Mouse (Mus musculus) urinary bladder, postnatal 36 days (tissue): ENCODE results near the gene Spg11.
"Not testable (repeated sequence)": the region's sequence is repeated elsewhere in the genome, so short reads cannot be mapped to it uniquely, and the experiment has no call there.

Experiments used
- DNase-seq, 2 experiments: peaks; one replicate each; pipeline ENCODE4 v3.0.0; 2022; ENCODE audit warnings: low spot score in 2 of 2, mixed read lengths in 1 of 2

The Spg11 gene

GRCm38 (mm10) chr2:122145756-122146155 is 27.6 kb upstream of the Spg11 start:
- DNase-seq: no peak

GRCm38 (mm10) chr2:122143111-122143510 is 24.9 kb upstream of the Spg11 start:
- no peak for DNase-seq

DNA sequence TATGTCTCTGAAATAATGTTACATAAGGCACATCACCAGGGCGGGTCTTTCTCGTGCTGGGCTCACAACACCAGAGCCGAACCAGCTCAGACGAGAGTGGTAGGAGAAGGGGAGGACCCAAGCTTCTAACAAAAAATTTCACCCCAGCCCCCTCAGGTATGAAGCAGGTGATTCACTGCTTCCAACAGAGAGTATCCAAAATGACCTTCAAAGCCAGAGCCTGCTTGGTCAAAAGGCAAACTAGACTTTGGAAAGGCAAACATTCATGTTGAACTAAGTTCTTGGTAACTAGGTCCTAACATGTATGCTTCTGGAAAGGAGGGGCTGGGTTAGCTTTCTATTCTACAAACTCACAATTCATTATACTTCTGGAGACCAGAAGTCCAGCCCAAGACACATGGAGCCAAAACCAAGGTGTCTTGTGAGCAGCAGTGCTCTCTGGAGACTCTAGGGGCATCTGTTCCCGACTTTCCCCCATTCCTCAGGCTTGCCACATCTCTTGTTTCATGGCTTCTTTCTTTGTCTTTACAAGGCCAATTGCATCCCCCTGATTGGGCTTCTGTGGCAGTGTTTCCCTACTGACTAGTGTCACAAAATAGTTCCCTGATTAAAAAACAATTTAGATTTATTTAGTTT is 23.3 kb upstream of the Spg11 start:
- DNase-seq: no peak

DNA sequence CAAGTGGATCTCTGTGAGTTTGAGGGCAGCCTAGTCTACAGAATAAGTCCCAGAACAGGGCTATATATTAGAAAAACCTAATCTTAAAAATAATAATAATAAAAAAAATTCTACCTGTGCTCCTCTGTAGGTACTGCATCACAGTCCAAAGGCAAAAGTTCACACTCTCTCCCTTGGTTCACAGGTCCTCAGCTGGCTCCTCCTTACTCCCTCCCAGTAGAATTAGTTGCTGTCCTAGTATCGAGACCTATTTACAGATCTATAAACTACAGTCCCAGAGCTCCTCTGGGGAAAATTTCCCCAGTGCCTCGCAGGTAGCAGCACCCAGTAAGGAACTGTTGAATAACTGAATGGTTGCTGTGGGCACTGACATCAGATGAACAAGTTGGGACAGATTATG is 22.6 kb upstream of the Spg11 start:
- no peak for DNase-seq

- DNase-seq: no peak
Observed at GRCm38 (mm10) chr2:122137839-122138465, 19.8 kb upstream of the Spg11 start.

DNA sequence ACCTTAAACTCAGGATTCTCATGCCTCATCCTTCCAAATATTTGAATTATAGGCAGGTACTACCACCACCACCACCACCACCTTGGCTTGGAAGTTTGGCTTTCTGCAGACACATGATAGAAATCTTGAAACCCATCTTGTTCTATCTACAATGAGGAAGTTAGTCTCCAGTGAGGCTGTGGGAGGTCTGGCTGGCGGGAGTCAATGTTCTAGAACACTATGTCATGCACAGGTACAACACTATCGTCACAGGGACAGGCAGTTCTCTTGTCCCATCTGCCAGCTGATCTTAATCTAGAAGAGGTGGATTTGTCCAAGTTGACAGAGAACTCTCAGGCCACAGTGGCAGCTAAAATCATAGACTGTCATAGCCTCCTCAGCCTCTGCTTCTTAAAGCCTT is 14.4 kb upstream of the Spg11 start:
- no peak for DNase-seq

DNA sequence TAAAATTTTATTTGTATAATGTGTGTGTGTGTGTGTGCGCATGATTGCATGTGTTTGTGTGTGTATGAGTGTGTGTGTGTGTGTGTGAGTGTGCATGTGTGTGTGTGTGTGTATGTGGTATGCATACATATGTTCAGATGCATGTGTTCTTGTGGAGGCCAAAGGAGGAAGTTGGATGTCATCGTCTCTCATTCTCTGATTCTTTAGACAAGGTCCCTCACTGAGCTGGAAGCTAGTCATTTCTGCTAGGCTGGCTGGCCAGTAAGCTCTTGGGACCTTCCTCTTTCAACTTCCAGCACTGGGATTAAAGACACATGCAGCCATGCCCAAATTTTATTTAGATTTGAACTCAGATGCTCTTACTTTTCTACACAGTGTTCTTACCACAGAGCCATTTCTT is 13.9 kb upstream of the Spg11 start:
- DNase-seq: no peak

DNA sequence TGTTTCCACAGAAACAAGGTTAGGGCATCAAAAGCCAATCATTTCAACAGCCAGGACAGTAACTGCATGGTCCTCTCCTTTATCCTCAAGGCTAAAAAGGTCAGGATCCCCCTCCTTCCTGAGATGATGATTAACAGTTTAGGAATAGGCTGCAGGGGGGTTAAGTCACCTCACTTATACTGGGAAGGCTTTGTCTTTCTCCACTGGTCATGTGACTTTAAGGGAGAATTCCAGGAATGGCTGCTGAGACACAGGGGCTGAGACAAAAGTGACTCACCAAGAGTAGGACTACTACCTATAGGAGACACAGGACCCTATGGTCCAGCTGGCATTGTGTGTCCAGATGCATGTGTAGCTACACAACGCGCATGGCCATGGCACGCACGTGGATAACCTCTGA is 9.4 kb upstream of the Spg11 start:
- no peak for DNase-seq

- no peak for DNase-seq
Observed at GRCm38 (mm10) chr2:122126765-122127347, 8.7 kb upstream of the Spg11 start.

GRCm38 (mm10) chr2:122125680-122126572 is 7.7 kb upstream of the Spg11 start:
- DNase-seq: no peak

- no peak for DNase-seq
Observed at GRCm38 (mm10) chr2:122116888-122117287, 1.3 kb downstream of the Spg11 start.

- DNase-seq: no peak
Observed at GRCm38 (mm10) chr2:122109714-122110113, 8.5 kb downstream of the Spg11 start.

DNA sequence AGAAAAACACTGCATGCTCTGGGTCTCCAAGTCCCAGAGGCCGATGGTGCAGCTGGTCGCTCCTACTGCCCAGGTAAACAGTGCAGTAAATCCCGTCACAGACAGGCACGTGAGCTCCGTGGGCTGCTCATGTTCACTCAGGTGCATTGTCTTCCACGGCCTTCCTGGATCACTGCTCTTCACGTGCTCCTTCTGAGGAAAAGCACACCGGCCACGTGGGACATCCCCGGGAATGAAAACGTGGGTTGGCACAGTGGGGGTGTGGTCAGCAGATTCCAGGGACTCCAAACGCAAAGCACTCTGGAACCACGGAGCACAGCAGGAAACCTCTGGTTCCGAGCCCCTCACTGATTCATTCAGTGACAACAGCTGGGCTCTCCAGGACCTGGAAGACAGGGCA is 10.1 kb downstream of the Spg11 start:
- no peak for DNase-seq

GRCm38 (mm10) chr2:122102070-122102469 is 16.1 kb downstream of the Spg11 start:
- DNase-seq: no peak

DNA sequence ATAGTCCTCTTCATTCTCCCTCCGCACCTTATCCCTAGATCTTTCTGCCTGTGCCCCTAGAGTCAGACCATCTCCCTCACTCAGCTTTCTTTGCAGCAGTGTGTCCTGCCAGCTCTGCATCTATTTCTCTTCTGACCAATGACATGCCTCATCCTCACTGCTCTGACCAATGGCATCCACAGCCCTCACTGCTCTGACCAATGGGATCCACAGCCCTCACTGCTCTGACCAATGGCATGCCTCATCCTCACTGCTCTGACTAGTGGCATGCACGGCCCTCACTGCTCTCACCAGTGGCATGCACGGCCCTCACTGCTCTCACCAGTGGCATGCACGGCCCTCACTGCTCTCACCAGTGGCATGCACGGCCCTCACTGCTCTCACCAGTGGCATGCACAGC is 20.5 kb downstream of the Spg11 start:
- DNase-seq: not testable (repeated sequence)

DNA sequence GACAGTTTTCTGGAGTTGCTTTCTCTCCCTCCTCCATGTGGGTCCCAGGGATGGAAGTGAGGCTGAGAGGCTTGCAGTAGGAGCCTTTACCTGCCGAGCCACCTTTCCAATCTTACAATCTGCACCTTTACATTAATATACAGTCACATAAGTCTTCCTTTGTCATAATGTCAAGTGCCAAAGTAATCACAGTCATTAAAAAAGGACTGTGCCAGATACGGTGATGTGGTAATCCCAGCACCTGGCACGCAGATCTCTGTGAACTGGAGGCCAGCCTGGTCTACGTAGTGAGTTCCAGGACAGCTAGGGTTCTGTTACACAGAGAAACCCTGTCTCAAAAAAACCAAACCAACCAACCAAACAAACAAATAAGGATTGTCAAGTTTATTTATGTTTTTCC is 24.3 kb downstream of the Spg11 start:
- no peak for DNase-seq

DNA sequence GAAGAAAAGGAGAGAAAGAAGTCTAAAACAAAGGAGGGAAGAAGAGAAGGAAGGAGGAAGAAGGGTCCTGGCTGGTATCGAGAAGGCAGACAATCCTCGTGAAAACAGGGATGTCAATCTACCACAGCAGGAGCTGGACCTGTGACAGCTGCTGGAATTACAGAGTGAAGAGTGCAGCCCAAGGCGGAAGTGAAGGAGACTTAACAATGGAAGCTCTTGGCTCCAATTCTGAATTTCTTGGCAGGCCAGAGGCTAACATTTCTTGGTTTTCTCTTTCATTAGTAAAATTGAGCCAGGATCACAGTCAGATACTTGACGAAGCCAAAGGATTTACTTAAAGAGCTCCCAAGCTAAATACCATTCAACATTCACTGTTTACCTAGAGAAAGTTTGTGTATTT is 31.7 kb downstream of the Spg11 start:
- no peak for DNase-seq

DNA sequence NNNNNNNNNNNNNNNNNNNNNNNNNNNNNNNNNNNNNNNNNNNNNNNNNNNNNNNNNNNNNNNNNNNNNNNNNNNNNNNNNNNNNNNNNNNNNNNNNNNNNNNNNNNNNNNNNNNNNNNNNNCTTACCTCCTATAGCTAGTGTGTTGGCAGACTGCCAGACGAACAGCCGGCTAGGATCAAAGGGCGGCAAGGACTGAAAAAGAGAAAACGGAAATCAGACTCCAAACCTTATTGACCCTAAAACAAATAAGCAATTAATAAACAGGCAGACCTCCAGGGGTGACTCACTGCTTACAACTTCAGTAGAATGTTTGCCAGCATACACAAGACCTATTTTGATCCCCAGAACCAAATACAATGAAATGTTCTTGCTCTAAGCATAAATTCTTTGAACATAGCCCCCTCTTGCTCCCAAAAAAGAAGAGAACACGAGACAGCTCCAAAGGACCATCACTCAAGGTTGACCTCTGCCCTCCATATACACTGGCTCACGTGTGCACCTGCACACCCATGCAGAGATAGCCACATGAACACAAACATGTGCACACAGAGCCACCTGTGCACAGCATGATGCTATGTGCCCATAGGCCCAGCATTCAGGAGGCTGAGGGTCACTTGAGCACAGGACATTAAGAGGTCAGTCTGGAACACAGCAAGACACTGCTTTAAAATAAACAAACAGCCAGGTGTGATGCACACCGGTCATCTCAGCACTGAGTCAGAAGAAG is 36.3 kb downstream of the Spg11 start:
- DNase-seq: no peak

DNA sequence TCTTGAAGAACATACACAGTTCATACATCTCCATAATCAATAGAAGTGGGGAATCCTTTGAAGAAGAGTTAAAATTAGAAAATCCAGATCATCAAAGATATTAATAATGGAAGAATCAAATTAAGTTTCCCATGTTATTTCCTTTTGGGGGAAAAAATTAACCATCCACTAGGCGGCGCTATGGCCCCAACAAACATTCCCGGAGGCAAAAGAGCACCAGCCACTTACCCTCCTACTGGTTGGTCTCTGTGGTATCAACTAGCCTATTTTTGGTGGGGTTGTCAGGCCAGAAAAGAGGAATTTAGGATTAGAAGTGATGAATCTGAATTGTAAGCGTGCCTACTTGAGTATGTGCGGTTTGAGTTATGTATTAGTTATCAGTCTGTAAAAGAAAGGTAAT is 48.3 kb downstream of the Spg11 start:
- DNase-seq: peak; percentile 19 to 29

- no peak for DNase-seq
Observed at GRCm38 (mm10) chr2:122069144-122069912, 48.9 kb downstream of the Spg11 start.

- DNase-seq: no peak
Observed at GRCm38 (mm10) chr2:122066241-122066640, 51.9 kb downstream of the Spg11 start.
